Mouse (Mus musculus): Measurements from ENCODE around the gene Zfp985. TPM values are rescaled to one million over a fixed set of nuclear protein-coding genes. Genes with fewer than 3 reads are reported as not detected.

Gene Zfp985
- polyA plus RNA-seq, 1 experiment from 2014 or later, result not detected

Other genes starting within 250 kb of the Zfp985 start
- 0.05 TPM in 1 of 2 replicates, not detected in the other for gene Zfp988, start 247.6 kb upstream of the Zfp985 start, polyA plus RNA-seq (2015; fragmentation: Nextera tagmentation; extraction: Ambion mirVana)
- 0.07 TPM in 1 of 2 replicates, not detected in the other for gene Zfp978, start 192.0 kb upstream of the Zfp985 start, polyA plus RNA-seq (2015; fragmentation: Nextera tagmentation; extraction: Ambion mirVana)
- 1.2 and 1.6 TPM in 2 replicates for gene Zfp982, start 60.9 kb upstream of the Zfp985 start, polyA plus RNA-seq (2015; fragmentation: Nextera tagmentation; extraction: Ambion mirVana)
- 0.04 and 0.08 TPM in 2 replicates for gene Gm16503, start 13.1 kb upstream of the Zfp985 start, polyA plus RNA-seq (2015; fragmentation: Nextera tagmentation; extraction: Ambion mirVana)
- 1.1 and 1.6 TPM in 2 replicates for gene Zfp979, start 89.2 kb downstream of the Zfp985 start, polyA plus RNA-seq (2015; fragmentation: Nextera tagmentation; extraction: Ambion mirVana)
- not detected in 2 replicates for gene Zfp534, start 149.3 kb downstream of the Zfp985 start, polyA plus RNA-seq (2015; fragmentation: Nextera tagmentation; extraction: Ambion mirVana)